Mouse (Mus musculus) right cerebral cortex, postnatal 10 days (tissue): ENCODE results near the gene Ankmy1.

Source experiments
- DNase-seq, 2 experiments: peaks; one replicate each; pipeline ENCODE4 v3.0.0; 2021; ENCODE audit warnings: low spot score in 2 of 2

The Ankmy1 gene

GRCm38 (mm10) chr1:92911721-92912138 lies 9.0 kb upstream of the Ankmy1 start:
- peak in 1 of 2 experiments; percentile 51 for DNase-seq

GRCm38 (mm10) chr1:92910925-92911720 lies 8.4 kb upstream of the Ankmy1 start:
- DNase-seq: peak; percentile 82 to 83

DNA sequence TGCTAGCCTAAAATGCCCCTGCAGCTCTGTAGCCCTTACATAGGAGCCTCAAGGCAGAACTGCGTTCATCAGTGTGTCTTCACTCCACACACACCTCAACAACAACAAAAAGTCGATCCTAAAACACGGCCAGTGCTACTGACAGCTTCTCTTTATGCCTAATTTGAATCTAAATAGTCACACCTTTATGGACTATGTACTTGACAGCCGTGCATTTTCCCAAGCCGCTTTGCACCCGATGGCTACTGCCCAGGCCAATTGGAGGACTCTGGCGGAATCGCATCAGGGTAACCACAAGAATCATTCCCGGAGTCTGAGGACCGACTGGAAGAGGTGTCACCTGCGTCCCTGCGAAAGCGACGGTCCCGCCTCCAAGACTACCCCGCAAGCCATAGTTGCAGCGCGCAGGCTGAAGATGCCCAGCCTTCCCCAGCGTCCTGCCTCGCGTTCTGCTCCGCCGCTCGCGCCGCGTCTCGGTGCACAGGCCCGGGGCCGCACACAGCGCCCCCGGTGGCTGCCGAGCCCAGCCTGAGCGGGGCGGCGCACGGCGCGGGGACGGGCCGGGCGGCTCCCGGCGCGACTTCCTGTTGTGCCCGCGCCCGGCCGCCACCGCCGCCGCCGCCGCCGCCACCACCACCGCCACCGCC lies 7.7 kb upstream of the Ankmy1 start, which contains the start of gene Rnpepl1:
Rnpepl1 (plus strand) TSS at position 545 of the 647 bp plus-strand sequence.
- peak; percentile 85 for DNase-seq

- peak in 1 of 2 experiments; percentile 33 for DNase-seq
Measured at GRCm38 (mm10) chr1:92909068-92909467, 6.4 kb upstream of the Ankmy1 start.

GRCm38 (mm10) chr1:92908664-92909063 lies 6.0 kb upstream of the Ankmy1 start:
- peak in 1 of 2 experiments; percentile 36 for DNase-seq

- DNase-seq: peak in 1 of 2 experiments; percentile 52
Measured at GRCm38 (mm10) chr1:92907632-92908360, 5.1 kb upstream of the Ankmy1 start.

- DNase-seq: peak; percentile 88 to 90
Measured at GRCm38 (mm10) chr1:92906779-92907631, 4.3 kb upstream of the Ankmy1 start, which contains the start of gene Dusp28. Gene Dusp28, plus strand, starts transcription at chr1:92906981.

- DNase-seq: peak; percentile 25 to 37
Measured at GRCm38 (mm10) chr1:92905703-92906310, 3.1 kb upstream of the Ankmy1 start.

DNA sequence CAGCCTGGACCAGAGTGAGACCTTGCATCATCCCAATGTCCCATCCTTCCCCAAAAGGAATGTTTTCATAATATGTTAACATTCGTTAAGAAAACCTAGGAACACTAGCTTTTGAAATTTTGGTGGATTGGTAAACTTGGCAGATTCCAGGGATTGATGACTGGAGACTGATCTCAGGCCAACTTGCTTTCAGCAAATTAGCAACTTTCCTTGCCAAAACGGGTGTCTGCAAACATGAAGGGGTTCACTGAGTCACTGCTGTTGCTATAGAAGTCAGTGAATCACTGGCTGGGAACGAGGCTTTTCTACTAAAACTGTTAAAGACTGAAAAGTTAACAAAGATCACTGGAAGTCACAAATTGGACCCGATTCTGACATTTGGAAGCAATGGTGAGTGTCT lies 921 bp upstream of the Ankmy1 start:
- DNase-seq: peak; percentile 26 to 43

DNA sequence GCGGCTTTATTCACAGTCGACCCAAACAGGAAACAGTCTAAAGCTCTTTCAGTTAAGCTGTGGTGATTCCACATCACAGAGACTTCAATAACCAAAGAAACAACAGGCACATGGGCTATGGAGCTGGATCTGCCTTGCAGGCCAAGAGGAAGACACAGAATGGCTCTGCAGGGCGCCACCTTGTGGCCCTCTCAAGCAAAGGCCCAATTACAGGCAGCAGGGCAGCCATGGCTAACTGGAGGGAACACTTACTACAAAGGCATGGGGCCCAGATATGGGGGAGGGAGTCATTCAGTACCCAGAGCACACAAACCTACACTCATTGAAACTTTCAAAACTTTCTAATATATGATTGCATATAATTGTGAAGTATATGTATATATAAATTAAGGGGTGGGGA lies 7.6 kb downstream of the Ankmy1 start:
- peak; percentile 88 to 89 for DNase-seq

DNA sequence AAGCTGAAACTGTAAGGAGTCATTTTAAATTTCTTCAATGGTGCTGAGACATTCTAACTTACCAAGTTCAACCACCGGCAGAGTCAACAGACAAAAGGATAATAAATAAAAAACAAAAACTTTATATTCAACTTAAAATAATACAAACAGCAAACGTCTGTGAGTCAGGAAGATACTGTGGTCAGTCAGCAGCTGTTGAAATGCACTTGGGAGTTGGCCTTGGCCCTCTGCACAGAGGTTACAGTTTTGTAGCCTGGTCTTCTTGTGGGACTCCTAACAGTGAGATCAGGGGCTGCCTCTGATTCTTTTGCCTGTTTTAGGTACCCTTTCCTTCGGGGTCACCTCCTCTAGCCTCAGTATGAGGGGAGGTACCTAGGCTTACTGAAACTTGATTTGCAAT lies 8.8 kb downstream of the Ankmy1 start:
- DNase-seq: no peak

DNA sequence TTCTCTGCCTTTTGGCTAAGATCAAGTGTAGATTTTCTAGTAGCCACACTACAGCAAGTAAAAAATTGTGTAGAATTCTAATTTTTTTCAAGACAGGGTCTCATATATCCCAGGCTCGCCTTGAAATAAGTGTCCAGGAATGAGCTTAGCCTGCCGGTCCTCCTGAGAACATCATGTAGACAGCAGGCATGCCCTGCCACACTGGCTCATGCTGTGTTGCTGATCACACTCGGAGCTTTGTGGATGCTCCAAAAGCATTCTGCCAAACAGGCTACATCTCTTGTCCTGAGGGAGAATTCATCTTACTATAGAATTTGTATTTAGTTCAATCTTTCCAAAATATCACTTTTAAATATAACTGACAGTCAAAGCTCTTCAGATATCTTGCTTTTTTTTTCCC lies 9.9 kb downstream of the Ankmy1 start:
- DNase-seq: no peak

DNA sequence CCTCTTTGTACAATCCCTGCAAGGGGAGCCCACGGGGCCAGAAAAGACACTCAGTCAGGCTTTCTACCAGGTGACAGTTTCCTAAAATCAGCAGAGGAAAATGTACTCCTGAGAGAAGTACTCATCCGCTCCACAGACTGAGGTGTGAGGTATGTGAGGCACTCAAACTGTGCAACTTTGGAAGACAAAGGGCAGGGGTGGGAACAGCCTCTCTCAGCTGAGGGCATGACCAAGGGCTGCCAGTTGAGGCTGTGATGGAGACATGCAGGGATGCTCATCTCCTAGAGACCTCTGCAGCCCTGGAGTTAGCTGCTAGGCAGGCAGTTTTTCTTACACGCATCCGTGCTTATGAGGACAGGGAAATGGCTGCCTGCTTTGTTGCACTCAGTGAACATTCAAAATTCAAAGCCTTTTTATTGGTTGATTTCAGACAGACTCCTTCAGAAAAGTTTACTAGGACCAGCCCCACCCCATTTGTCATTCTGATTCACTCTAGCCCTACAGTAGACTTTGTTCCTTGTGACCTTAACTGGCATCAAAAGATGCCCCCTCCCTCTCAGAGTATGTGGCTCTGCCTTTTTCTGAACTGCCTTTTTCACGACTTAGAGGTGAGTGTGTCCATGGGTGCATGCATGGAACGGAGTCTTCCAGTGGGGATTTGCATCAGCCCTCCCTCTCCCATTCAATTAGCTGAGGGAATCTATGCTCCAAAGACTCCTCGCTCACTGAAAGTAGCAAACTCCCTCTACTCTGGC lies 13.6 kb downstream of the Ankmy1 start:
- DNase-seq: no peak

DNA sequence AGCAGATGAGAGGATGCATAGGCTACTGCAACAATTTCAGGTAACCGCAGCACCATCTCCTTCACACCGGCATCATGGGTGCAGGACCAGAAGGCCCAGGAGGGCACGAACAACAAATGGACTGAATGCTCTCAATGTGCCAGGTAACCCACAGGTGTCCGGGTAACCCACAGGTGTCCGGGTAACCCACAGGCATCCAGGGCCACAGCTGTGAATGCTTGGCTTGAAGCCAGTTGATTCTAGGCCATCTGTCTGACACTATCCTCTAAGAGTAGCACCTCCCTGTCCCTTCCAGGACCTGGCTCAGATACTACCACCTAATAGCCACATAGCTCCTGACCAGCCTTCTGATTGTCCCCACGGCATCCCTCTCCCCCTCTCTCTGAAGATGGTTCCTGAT lies 20.7 kb downstream of the Ankmy1 start:
- DNase-seq: no peak

- DNase-seq: no peak
Measured at GRCm38 (mm10) chr1:92880101-92880500, 22.6 kb downstream of the Ankmy1 start.

DNA sequence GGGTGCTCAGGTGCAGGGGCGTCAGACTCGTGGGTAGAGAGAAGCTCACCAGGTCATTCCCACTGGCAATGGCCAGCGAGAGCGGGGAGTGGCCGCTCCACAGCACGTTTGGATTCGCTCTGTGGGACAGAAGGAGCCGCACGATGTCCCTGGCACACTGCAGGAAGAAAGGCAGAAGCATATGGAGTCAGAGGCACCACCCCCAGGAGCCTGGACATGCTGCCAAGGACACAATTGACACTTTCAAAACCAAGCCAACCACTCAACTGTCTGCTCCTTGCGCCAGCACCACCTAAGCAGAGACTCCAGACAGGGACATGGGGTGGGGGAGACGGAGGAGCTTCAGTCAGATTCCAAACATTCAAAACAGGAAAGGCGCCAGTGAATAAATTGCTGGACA lies 23.4 kb downstream of the Ankmy1 start:
- DNase-seq: peak; percentile 58 to 72

GRCm38 (mm10) chr1:92878066-92878741 lies 24.5 kb downstream of the Ankmy1 start:
- DNase-seq: no peak

GRCm38 (mm10) chr1:92877431-92877978 lies 25.2 kb downstream of the Ankmy1 start:
- no peak for DNase-seq
